Mouse (Mus musculus): Measurements from ENCODE around the gene Fzr1. TPM values are rescaled to one million over a fixed set of nuclear protein-coding genes. Genes with fewer than 3 reads are reported as not detected.

Gene Fzr1
- polyA plus RNA-seq, 1 experiment from 2014 or later, result 119 TPM

DNA sequence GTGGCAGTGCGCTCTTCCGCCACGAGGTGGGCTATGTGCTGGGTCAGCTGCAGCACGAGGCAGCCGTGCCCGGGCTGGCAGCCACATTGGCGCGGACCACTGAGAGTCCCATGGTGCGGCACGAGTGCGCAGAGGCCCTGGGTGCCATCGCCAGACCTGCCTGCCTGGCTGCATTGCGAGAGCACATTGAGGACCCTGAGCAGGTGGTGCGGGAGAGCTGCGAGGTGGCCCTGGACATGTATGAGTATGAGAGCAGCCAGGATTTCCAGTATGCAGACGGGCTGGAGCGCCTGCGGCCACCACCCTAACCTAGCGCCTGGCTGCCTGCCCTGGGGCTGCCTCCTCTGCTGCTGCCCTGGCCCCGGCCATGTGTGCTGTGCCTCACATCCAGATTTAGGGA lies 9.4 kb upstream of the Fzr1 start:
- H3K27ac ChIP-seq, result no peak overlapping the region
- no peak for ATAC-seq (ENCODE audit: low FRiP score)

DNA sequence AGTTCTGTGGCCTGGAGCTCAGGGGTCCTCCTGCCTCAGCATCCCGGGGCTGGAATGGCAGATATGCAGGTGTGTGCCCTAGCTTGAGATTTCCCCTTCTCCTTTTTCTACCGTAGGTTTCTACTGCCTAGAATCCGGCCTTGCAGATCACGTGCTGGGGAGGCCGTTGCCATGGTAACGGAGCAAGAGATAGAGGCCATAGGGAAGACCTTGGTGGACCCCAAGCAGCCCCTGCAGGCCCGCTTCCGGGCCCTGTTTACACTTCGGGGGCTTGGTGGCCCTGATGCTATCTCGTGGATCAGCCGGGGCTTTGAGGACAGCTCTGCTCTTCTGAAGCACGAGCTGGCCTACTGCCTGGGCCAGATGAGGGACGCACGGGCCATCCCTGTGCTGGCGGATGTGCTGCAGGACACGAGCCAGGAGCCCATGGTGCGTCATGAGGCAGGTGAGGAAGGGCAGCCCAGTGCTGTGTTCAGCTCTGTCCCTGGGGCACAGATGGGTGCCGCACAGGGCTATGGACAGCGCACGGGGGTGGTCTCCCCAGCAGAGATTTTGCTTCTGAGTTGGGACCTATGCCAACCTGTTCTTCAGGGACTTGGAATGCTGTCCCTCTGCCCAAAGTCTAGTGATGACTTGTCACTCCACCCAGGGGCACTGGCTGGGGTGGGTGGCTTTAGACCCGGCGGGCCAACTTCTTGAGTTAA lies 7.4 kb upstream of the Fzr1 start:
- H3K36me3 ChIP-seq (replicated peaks; ENCODE audit: control insufficient read depth, insufficient read depth), result peaks cover 30% of the 10 kb centered on the region
- H3K9me3 ChIP-seq (ENCODE audit: control insufficient read depth, low read length), result no peaks in the 10 kb centered on the region
- ATAC-seq (ENCODE audit: low FRiP score) (no peak), DNase-seq (ENCODE audit: low spot score) (no peak)
- no peaks in the 10 kb centered on the region for H3K27me3 ChIP-seq (ENCODE audit: control insufficient read depth, insufficient read depth, low read length)
- H3K9ac ChIP-seq, result peak overlapping the region; percentile 83; the same call in 1 of the 2 replicates
- WGBS, result 81% methylated on average over 22 of the region's 22 CpGs
- no peak overlapping the region for H3K27ac ChIP-seq
- H3K4me3 ChIP-seq (replicated peaks; ENCODE audit: low read length), result peak overlapping the region; percentile 85
- peaks cover 10% of the 10 kb centered on the region for H3K4me1 ChIP-seq (replicated peaks; ENCODE audit: control insufficient read depth, insufficient read depth, low read length)
- H3K4me2 ChIP-seq (replicated peaks), result peak overlapping the region; percentile 64; the same call in 1 of the 2 replicates

More for the DNA sequence above, 9.4 kb upstream of the Fzr1 start:
- Histone ChIP-seq H3K4me2 (replicated peaks) (no peak overlapping the region), H3K9me3 (ENCODE audit: control insufficient read depth, low read length) (no peaks in the 10 kb centered on the region), H3K4me3 (replicated peaks; ENCODE audit: low read length) (no peak overlapping the region), H3K36me3 (replicated peaks; ENCODE audit: control insufficient read depth, insufficient read depth) (peaks cover 35% of the 10 kb centered on the region), H3K4me1 (replicated peaks; ENCODE audit: control insufficient read depth, insufficient read depth, low read length) (peaks cover 10% of the 10 kb centered on the region), H3K9ac (no peak overlapping the region), H3K27me3 (ENCODE audit: control insufficient read depth, insufficient read depth, low read length) (no peaks in the 10 kb centered on the region)
- 95% methylated on average over 20 of the region's 20 CpGs for WGBS
- DNase-seq (ENCODE audit: low spot score), result no peak

DNA sequence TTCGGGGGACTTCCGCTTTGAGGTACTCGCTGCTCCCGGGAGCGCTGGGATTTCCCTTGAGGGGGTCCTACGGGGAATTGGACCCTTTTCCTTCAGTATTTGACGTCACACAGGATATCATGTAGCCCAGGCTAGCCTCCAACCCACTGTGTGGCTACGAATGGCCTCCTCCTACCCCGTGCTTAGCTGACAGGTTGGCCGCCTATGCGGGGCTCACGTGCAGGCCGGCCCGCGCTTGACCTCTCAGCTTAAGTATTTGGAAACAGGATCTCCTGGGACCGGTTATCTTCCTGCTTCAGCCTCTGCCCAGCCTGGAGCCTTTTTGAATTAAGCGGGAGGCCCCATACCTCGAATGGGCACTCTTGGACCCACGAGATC lies 6.3 kb upstream of the Fzr1 start:
- Histone ChIP-seq H3K36me3 (replicated peaks; ENCODE audit: control insufficient read depth, insufficient read depth) (peaks cover 30% of the 10 kb centered on the region), H3K9me3 (ENCODE audit: control insufficient read depth, low read length) (no peaks in the 10 kb centered on the region), H3K27me3 (ENCODE audit: control insufficient read depth, insufficient read depth, low read length) (no peaks in the 10 kb centered on the region), H3K27ac (peak overlapping the region; percentile 86), H3K4me1 (replicated peaks; ENCODE audit: control insufficient read depth, insufficient read depth, low read length) (peaks cover 10% of the 10 kb centered on the region), H3K4me3 (replicated peaks; ENCODE audit: low read length) (peak overlapping the region; percentile 85), H3K9ac (peak overlapping the region; percentile 83), H3K4me2 (replicated peaks) (peak overlapping the region; percentile 64)
- no peak for DNase-seq (ENCODE audit: low spot score)
- peak; percentile 14; the same call in 1 of the 2 replicates for ATAC-seq (ENCODE audit: low FRiP score)
- WGBS, result 1% methylated on average over 19 of the region's 19 CpGs

DNA sequence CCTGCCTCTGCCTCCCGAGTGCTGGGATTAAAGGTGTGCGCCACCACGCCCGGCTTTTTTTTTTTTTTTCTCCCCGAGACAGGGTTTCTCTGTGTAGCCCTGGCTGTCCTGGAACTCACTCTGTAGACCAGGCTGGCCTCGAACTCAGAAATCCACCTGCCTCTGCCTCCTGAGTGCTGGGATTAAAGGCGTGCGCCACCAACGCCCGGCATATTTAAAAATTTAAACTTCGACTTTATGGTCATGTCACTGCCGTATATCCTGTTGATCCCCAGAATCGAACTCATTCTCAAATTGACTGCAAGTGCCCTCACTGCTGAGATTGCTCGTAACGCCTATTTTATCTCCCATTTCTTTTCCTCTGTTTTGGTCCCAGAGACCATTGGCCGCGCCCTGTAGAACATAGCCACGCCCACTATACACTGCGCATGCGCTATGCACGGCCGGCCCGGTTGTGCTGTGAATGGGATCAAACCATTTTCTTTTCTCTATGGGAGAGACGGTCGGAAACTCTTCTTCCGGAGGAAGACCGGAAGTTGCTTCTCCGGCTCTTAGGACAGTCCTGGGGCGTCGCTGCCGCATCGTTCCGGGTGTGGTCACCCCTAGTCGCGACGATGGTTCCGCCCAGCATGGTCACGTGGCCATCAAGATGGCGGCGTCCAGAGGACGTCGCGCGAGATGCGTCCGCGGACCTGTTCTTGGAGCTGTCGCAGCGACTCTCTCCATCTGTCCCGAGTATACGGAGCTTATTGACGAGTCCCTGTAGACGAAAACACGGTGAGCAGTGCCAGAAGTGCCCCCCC lies 5.7 kb upstream of the Fzr1 start, which contains the start of the genes Dohh and Gm48551:
Gene Dohh, plus strand, starts transcription at position 627 of the 803 bp plus-strand sequence.
Gene Gm48551, plus strand, starts transcription at position 665 of the 803 bp plus-strand sequence.
- H3K27me3 ChIP-seq (ENCODE audit: control insufficient read depth, insufficient read depth, low read length), result no peaks in the 10 kb centered on the region
- ATAC-seq (ENCODE audit: low FRiP score) (peak; percentile 94), DNase-seq (ENCODE audit: low spot score) (peak; percentile 100)
- H3K36me3 ChIP-seq (replicated peaks; ENCODE audit: control insufficient read depth, insufficient read depth), result peaks cover 28% of the 10 kb centered on the region
- peak within 1 kb of the TSS; percentile 86 for H3K27ac ChIP-seq
- H3K4me2 ChIP-seq (replicated peaks), result peak within 1 kb of the TSS; percentile 64
- 4% methylated on average over 50 of the region's 54 CpGs for WGBS
- no peaks in the 10 kb centered on the region for H3K9me3 ChIP-seq (ENCODE audit: control insufficient read depth, low read length)
- peak within 1 kb of the TSS; percentile 85 for H3K4me3 ChIP-seq (replicated peaks; ENCODE audit: low read length)
- H3K4me1 ChIP-seq (replicated peaks; ENCODE audit: control insufficient read depth, insufficient read depth, low read length), result peaks cover 12% of the 10 kb centered on the region
- H3K9ac ChIP-seq, result peak within 1 kb of the TSS; percentile 83

DNA sequence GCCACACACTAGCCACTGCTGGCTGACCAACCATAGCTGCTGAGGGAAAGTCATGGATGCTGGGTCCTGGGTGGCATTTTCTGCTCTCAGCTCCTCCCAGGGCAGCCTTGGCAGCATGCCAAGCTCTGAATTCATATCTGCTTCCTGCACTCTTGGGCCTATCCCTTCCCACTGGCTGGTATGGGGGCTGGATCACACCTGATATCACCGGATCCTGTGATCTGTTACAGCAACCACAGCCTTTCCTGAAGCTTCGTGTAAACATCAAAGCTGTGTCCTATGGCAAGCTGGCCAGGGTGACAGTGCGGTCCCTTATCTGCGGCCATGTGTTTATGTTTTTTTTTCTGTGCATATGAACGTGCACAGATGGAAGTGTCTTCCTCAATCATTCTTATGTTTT lies 3.7 kb upstream of the Fzr1 start:
- peaks cover 10% of the 10 kb centered on the region for H3K36me3 ChIP-seq (replicated peaks; ENCODE audit: control insufficient read depth, insufficient read depth)
- no peak for DNase-seq (ENCODE audit: low spot score)
- H3K9me3 ChIP-seq (ENCODE audit: control insufficient read depth, low read length), result no peaks in the 10 kb centered on the region
- H3K27ac ChIP-seq, result no peak overlapping the region
- ATAC-seq (ENCODE audit: low FRiP score), result no peak
- WGBS, result 88% methylated on average over 5 of the region's 5 CpGs
- peaks cover 20% of the 10 kb centered on the region for H3K4me1 ChIP-seq (replicated peaks; ENCODE audit: control insufficient read depth, insufficient read depth, low read length)
- no peak overlapping the region for H3K4me3 ChIP-seq (replicated peaks; ENCODE audit: low read length)
- no peaks in the 10 kb centered on the region for H3K27me3 ChIP-seq (ENCODE audit: control insufficient read depth, insufficient read depth, low read length)
- no peak overlapping the region for H3K9ac ChIP-seq
- H3K4me2 ChIP-seq (replicated peaks), result no peak overlapping the region

DNA sequence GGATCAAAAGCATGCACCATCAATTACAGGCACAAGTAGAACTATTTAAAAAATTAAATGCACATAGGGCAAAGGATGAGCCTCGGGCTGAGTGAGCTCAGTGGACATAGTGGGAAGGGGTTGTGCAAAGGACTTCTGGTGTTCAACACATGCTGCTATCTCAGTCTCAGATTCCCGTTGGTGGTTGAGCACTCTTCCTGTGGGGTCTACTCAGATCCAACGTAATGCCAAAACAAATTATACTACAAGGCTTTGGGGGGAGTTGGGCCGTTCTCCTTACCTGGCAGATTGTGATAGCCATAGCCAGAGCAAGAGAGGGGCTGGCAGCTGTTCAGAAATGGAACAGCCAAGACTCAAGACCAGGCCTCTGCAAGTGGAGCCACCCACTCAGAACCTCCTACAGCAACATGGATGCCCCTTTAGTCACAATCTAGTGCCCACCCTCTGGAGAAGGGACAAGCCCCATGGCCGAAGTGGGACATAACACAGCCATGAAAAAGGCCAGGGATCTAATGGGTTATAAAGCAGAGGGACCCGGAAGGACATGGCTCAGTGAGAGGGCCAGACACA lies 1.6 kb upstream of the Fzr1 start:
- no peak for ATAC-seq (ENCODE audit: low FRiP score)
- 92% methylated on average over 6 of the region's 6 CpGs for WGBS
- peaks cover 25% of the 10 kb centered on the region for H3K4me1 ChIP-seq (replicated peaks; ENCODE audit: control insufficient read depth, insufficient read depth, low read length)
- H3K36me3 ChIP-seq (replicated peaks; ENCODE audit: control insufficient read depth, insufficient read depth), result peaks cover 9% of the 10 kb centered on the region; the same call in 1 of the 2 replicates
- H3K9me3 ChIP-seq (ENCODE audit: control insufficient read depth, low read length), result no peaks in the 10 kb centered on the region
- no peak overlapping the region for H3K9ac ChIP-seq
- DNase-seq (ENCODE audit: low spot score), result no peak
- H3K4me2 ChIP-seq (replicated peaks), result no peak overlapping the region
- no peak overlapping the region for H3K27ac ChIP-seq
- no peaks in the 10 kb centered on the region for H3K27me3 ChIP-seq (ENCODE audit: control insufficient read depth, insufficient read depth, low read length)
- H3K4me3 ChIP-seq (replicated peaks; ENCODE audit: low read length), result no peak overlapping the region

DNA sequence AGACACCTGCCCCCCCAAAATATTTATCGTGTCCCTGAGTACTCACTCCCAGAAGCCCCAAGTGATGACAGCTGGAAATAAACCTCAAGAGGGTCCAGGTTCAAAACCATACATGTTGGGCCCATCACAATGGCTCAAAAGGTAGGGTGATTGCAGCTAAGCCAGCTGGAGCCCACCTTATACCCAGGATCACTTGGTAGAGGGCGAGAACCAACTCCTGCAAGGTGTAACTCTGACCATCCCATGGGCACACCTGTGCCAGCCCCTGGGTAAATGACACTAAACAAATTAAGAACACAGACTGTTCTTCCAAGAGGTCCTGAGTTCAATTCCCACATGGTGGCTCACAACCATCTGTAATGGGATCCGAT lies 852 bp upstream of the Fzr1 start:
- no peak for ATAC-seq (ENCODE audit: low FRiP score)
- H3K9me3 ChIP-seq (ENCODE audit: control insufficient read depth, low read length), result no peaks in the 10 kb centered on the region
- H3K4me2 ChIP-seq (replicated peaks), result peak overlapping the region; percentile 56
- peak overlapping the region; percentile 49 for H3K9ac ChIP-seq
- peak overlapping the region; percentile 81 for H3K4me3 ChIP-seq (replicated peaks; ENCODE audit: low read length)
- no peaks in the 10 kb centered on the region for H3K27me3 ChIP-seq (ENCODE audit: control insufficient read depth, insufficient read depth, low read length)
- H3K4me1 ChIP-seq (replicated peaks; ENCODE audit: control insufficient read depth, insufficient read depth, low read length), result peaks cover 24% of the 10 kb centered on the region
- 65% methylated on average over 3 of the region's 3 CpGs for WGBS
- H3K27ac ChIP-seq, result peak overlapping the region; percentile 74
- DNase-seq (ENCODE audit: low spot score), result no peak
- peaks cover 15% of the 10 kb centered on the region for H3K36me3 ChIP-seq (replicated peaks; ENCODE audit: control insufficient read depth, insufficient read depth)

DNA sequence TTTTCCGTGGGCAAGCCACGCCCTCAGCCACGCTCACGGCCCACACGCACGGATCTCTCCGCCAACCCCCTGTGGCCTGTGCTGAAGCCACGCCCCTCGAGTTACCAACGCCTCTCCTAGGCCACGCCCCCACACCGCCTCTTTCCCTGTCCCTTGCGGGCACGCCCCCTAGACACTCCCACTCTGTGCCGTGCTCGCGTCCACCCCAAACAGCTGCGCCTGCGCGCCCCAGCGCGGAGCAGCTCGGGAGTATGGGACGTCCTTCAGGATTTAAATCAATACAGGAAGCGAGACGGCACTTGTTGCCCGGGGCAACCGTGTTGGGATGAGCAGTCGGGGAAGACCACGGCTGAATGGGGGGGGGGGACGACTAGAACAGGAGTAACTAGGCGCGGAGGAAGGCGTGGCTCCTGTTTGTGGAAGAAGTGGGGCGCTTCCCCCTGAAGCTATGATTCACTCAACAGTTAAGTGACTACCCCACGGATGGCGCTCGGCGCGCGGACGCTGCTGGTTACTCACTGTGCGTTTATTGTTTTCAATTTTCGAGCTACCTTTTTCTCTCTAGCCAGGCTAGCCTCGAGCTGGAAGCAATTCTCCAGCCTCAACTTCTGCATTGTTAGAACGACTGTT lies 352 bp upstream of the Fzr1 start:
- Histone ChIP-seq H3K9me3 (ENCODE audit: control insufficient read depth, low read length) (no peaks in the 10 kb centered on the region), H3K4me2 (replicated peaks) (peak overlapping the region; percentile 87), H3K27me3 (ENCODE audit: control insufficient read depth, insufficient read depth, low read length) (no peaks in the 10 kb centered on the region), H3K9ac (peak overlapping the region; percentile 90), H3K27ac (peak overlapping the region; percentile 74), H3K36me3 (replicated peaks; ENCODE audit: control insufficient read depth, insufficient read depth) (peaks cover 20% of the 10 kb centered on the region), H3K4me1 (replicated peaks; ENCODE audit: control insufficient read depth, insufficient read depth, low read length) (peaks cover 24% of the 10 kb centered on the region), H3K4me3 (replicated peaks; ENCODE audit: low read length) (peak overlapping the region; percentile 81)
- ATAC-seq (ENCODE audit: low FRiP score) (peak; percentile 96), DNase-seq (ENCODE audit: low spot score) (peak; percentile 99)
- under 1% methylated on average over 46 of the region's 46 CpGs for WGBS

DNA sequence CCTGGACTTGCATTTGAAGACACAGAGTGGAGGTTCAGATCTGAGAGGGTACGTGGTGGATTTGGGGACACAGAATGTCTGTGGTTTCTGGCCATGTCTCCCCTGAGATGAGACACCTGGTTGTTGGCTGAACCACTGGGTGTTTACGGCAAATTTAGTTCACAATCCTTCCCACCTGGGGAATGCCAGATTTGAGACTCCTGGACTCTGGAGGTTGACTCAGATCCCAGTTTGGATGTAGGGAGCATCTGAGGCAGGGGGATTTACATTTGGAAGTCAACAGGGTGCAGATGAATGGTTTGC lies 1.0 kb downstream of the Fzr1 start:
- H3K4me3 ChIP-seq (replicated peaks; ENCODE audit: low read length), result peak overlapping the region; percentile 81

More for the DNA sequence above, 1.0 kb downstream of the Fzr1 start:
- H3K27me3 ChIP-seq (ENCODE audit: control insufficient read depth, insufficient read depth, low read length), result no peaks in the 10 kb centered on the region
- peaks cover 24% of the 10 kb centered on the region for H3K4me1 ChIP-seq (replicated peaks; ENCODE audit: control insufficient read depth, insufficient read depth, low read length)
- 71% methylated on average over 2 of the region's 2 CpGs for WGBS
- no peak overlapping the region for H3K27ac ChIP-seq
- H3K36me3 ChIP-seq (replicated peaks; ENCODE audit: control insufficient read depth, insufficient read depth), result peaks cover 28% of the 10 kb centered on the region
- H3K4me2 ChIP-seq (replicated peaks), result peak overlapping the region; percentile 87
- H3K9ac ChIP-seq, result peak overlapping the region; percentile 90
- ATAC-seq (ENCODE audit: low FRiP score) (no peak), DNase-seq (ENCODE audit: low spot score) (no peak)
- H3K9me3 ChIP-seq (ENCODE audit: control insufficient read depth, low read length), result no peaks in the 10 kb centered on the region
